ENCODE assay signal across 8 mouse cellular contexts in genomic region chr3:137919398-137919797, GRCm38 (mm10). TPM values are rescaled to one million over a fixed set of nuclear protein-coding genes. Genes with fewer than 3 reads are reported as not detected.
DNase-seq lines count a peak whose midpoint lies in the region; ATAC-seq lines count a peak whose summit lies in the region.

No protein-coding gene starts in this region.

- WGBS in kidney, embryonic 15.5 days, result 88% methylated on average over 7 of the region's 7 CpGs
- 92% methylated on average over 7 of the region's 7 CpGs for WGBS in hindbrain, embryonic 14.5 days
- 95% methylated on average over 7 of the region's 7 CpGs for WGBS in midbrain, embryonic 13.5 days

- no peaks in the 10 kb centered on the region for H3K9me3 ChIP-seq in kidney, embryonic 15.5 days (replicated peaks)
- no peaks in the 10 kb centered on the region for H3K9me3 ChIP-seq in hindbrain, embryonic 14.5 days (ENCODE audit: control insufficient read depth, low read length)
- H3K9me3 ChIP-seq in midbrain, embryonic 13.5 days, result no peaks in the 10 kb centered on the region

- no peak for DNase-seq in kidney, postnatal 4 days
- DNase-seq in hindbrain, embryonic 14.5 days (ENCODE audit: low spot score), result no peak
- no peak for DNase-seq in cerebellum, postnatal 25 days
- no peak for DNase-seq in left cerebral cortex, adult 18-20 months (ENCODE audit: low spot score in 2 of 2)

- peak overlapping the region; percentile 70 for H3K4me2 ChIP-seq in kidney, embryonic 15.5 days
- peak overlapping the region; percentile 77 for H3K4me2 ChIP-seq in hindbrain, embryonic 14.5 days (replicated peaks)
- peak overlapping the region; percentile 85 for H3K4me2 ChIP-seq in midbrain, embryonic 13.5 days (replicated peaks)

- no peak for ATAC-seq in kidney, embryonic 15.5 days (replicated peaks; ENCODE audit: low FRiP score)
- no peak for ATAC-seq in hindbrain, embryonic 14.5 days (ENCODE audit: low FRiP score)
- no peak for ATAC-seq in midbrain, embryonic 13.5 days
- no peak for ATAC-seq in frontal cortex, adult (ENCODE audit: low TSS enrichment)

- H3K27me3 ChIP-seq in kidney, embryonic 15.5 days, result no peaks in the 10 kb centered on the region
- no peaks in the 10 kb centered on the region for H3K27me3 ChIP-seq in hindbrain, embryonic 14.5 days (ENCODE audit: control insufficient read depth, insufficient read depth, low read length)
- no peaks in the 10 kb centered on the region for H3K27me3 ChIP-seq in midbrain, embryonic 13.5 days

- peak overlapping the region; percentile 83; the same call in 1 of the 2 replicates for H3K27ac ChIP-seq in kidney, embryonic 15.5 days
- no peak overlapping the region for H3K27ac ChIP-seq in brown adipose tissue, adult 24 weeks (replicated peaks; ENCODE audit: low read depth, low read length)
- H3K27ac ChIP-seq in hindbrain, embryonic 14.5 days, result no peak overlapping the region
- no peak overlapping the region for H3K27ac ChIP-seq in midbrain, embryonic 13.5 days

- H3K4me1 ChIP-seq in kidney, embryonic 15.5 days, result peaks cover 14% of the 10 kb centered on the region
- no peaks in the 10 kb centered on the region for H3K4me1 ChIP-seq in brown adipose tissue, adult 24 weeks (ENCODE audit: control insufficient read depth, insufficient read depth, insufficient read length, low read length)
- H3K4me1 ChIP-seq in hindbrain, embryonic 14.5 days (replicated peaks; ENCODE audit: control insufficient read depth, insufficient read depth, low read length), result peaks cover 20% of the 10 kb centered on the region
- H3K4me1 ChIP-seq in midbrain, embryonic 13.5 days (replicated peaks), result peaks cover 20% of the 10 kb centered on the region

- peak overlapping the region; percentile 81 for H3K9ac ChIP-seq in kidney, embryonic 15.5 days
- peak overlapping the region; percentile 75 for H3K9ac ChIP-seq in hindbrain, embryonic 14.5 days
- H3K9ac ChIP-seq in midbrain, embryonic 13.5 days (replicated peaks), result peak overlapping the region; percentile 78

- H3K4me3 ChIP-seq in kidney, embryonic 15.5 days (replicated peaks), result peak overlapping the region; percentile 91
- H3K4me3 ChIP-seq in brown adipose tissue, adult 24 weeks (ENCODE audit: insufficient read depth, low read depth, low read length), result peak overlapping the region; percentile 98
- H3K4me3 ChIP-seq in hindbrain, embryonic 14.5 days (replicated peaks; ENCODE audit: low read length), result peak overlapping the region; percentile 65
- H3K4me3 ChIP-seq in midbrain, embryonic 13.5 days (replicated peaks), result peak overlapping the region; percentile 82

- peaks cover 26% of the 10 kb centered on the region for H3K36me3 ChIP-seq in kidney, embryonic 15.5 days
- peaks cover 28% of the 10 kb centered on the region for H3K36me3 ChIP-seq in hindbrain, embryonic 14.5 days (replicated peaks; ENCODE audit: control insufficient read depth, insufficient read depth)
- peaks cover 25% of the 10 kb centered on the region for H3K36me3 ChIP-seq in midbrain, embryonic 13.5 days

RNA-seq across cellular contexts. Expression of gene Lamtor3, which starts 1.1 kb away (rescaled TPM):
- polyA plus RNA-seq in kidney, embryonic 15.5 days (2015; fragmentation: Nextera tagmentation; extraction: Ambion mirVana), result 111 and 113 TPM in 2 replicates
- 52.1 and 57.9 TPM in 2 replicates for polyA plus RNA-seq in brown adipose tissue, adult 24 weeks (2012; ENCODE audit: insufficient read depth, insufficient read length, missing spikeins)
- 128 and 131 TPM in 2 replicates for polyA plus RNA-seq in hindbrain, embryonic 14.5 days (2014; fragmentation: Nextera tagmentation; extraction: Ambion mirVana)
- 120 and 122 TPM in 2 replicates for polyA plus RNA-seq in midbrain, embryonic 13.5 days (2015; fragmentation: Nextera tagmentation; extraction: Ambion mirVana)
- 10 to 100 TPM; 74.2 to 75.0 TPM for total RNA-seq in left cerebral cortex, adult 18-20 months (2021)

RNA-seq across cellular contexts. Expression of gene Dnajb14, which starts 51.9 kb away (rescaled TPM):
- 10.1 and 10.8 TPM in 2 replicates for polyA plus RNA-seq in kidney, embryonic 15.5 days (2015; fragmentation: Nextera tagmentation; extraction: Ambion mirVana)
- polyA plus RNA-seq in brown adipose tissue, adult 24 weeks (2012; ENCODE audit: insufficient read depth, insufficient read length, missing spikeins), result 14.1 and 14.4 TPM in 2 replicates
- polyA plus RNA-seq in hindbrain, embryonic 14.5 days (2014; fragmentation: Nextera tagmentation; extraction: Ambion mirVana), result 19.1 and 19.8 TPM in 2 replicates
- polyA plus RNA-seq in midbrain, embryonic 13.5 days (2015; fragmentation: Nextera tagmentation; extraction: Ambion mirVana), result 9.4 and 12.1 TPM in 2 replicates
- 10 to 100 TPM; 46.0 to 46.1 TPM for total RNA-seq in left cerebral cortex, adult 18-20 months (2021)

RNA-seq across cellular contexts. Expression of gene H2afz, which starts 55.1 kb away (rescaled TPM):
- 2,163 and 2,393 TPM in 2 replicates for polyA plus RNA-seq in kidney, embryonic 15.5 days (2015; fragmentation: Nextera tagmentation; extraction: Ambion mirVana)
- polyA plus RNA-seq in brown adipose tissue, adult 24 weeks (2012; ENCODE audit: insufficient read depth, insufficient read length, missing spikeins), result 131 and 134 TPM in 2 replicates
- polyA plus RNA-seq in hindbrain, embryonic 14.5 days (2014; fragmentation: Nextera tagmentation; extraction: Ambion mirVana), result 748 TPM in 2 replicates
- polyA plus RNA-seq in midbrain, embryonic 13.5 days (2015; fragmentation: Nextera tagmentation; extraction: Ambion mirVana), result 1,499 and 1,592 TPM in 2 replicates
- total RNA-seq in left cerebral cortex, adult 18-20 months (2021), result 100 to 1,000 TPM; 196 to 220 TPM
